Comparison of ENCODE assay signal across 7 mouse cellular contexts in genomic region chr12:82082596-82082995, GRCm38 (mm10).
A peak's percentile ranks its signal among the peaks of the same experiment; 100 is the strongest.
DNase-seq lines count a peak whose midpoint lies in the region; ATAC-seq and TF ChIP-seq lines count a peak whose summit lies in the region.
"Not testable (repeated sequence)": the region's sequence is repeated elsewhere in the genome, so short reads cannot be mapped to it uniquely, and the experiment has no call there.

No protein-coding gene starts in this region.

- TF ChIP-seq POLR2A in brain, embryonic 14.5 days (IDR thresholded peaks at IDR 0.05; ENCODE audit: borderline replicate concordance, extremely low read depth, insufficient read depth, insufficient read length, poor library complexity, severe bottlenecking); lung, adult 2 months (IDR thresholded peaks at IDR 0.05; ENCODE audit: borderline replicate concordance, extremely low read depth, low read depth, low read length): not testable (repeated sequence)

- not testable (repeated sequence) for H3K4me3 ChIP-seq in intestine, postnatal 0 days (ENCODE audit: low read depth, low read length); lung, adult 2 months (replicated peaks; ENCODE audit: extremely low read depth, low read depth, low read length)

- not testable (repeated sequence) for H3K27ac ChIP-seq in intestine, postnatal 0 days (ENCODE audit: low read depth, low read length)

- DNase-seq in B cell, adult 2 months = peak; percentile 38 to 50
- not testable (repeated sequence) for DNase-seq in brain, embryonic 14.5 days (ENCODE audit: low read depth); lung, adult 2 months
- peak; percentile 26 for DNase-seq in naive thymus-derived CD4-positive, alpha-beta T cell, adult 2 months (ENCODE audit: low read depth)
- DNase-seq in thymus, postnatal 0 days (ENCODE audit: low spot score) = peak; percentile 50
- DNase-seq in thymus, postnatal 4 days = peak; percentile 69

- H3K36me3 ChIP-seq in intestine, postnatal 0 days (ENCODE audit: control insufficient read depth, insufficient read depth) = not testable (repeated sequence)

- not testable (repeated sequence) for H3K4me1 ChIP-seq in intestine, postnatal 0 days (replicated peaks; ENCODE audit: control insufficient read depth, insufficient read depth, low read length); lung, adult 2 months (ENCODE audit: control insufficient read depth, insufficient read depth, low read length)

- H3K9ac ChIP-seq in intestine, postnatal 0 days (ENCODE audit: low read depth, low read length) = not testable (repeated sequence)

- H3K9me3 ChIP-seq in intestine, postnatal 0 days (ENCODE audit: control insufficient read depth) = not testable (repeated sequence)

- TF ChIP-seq CTCF in brain, embryonic 14.5 days (IDR thresholded peaks at IDR 0.05; ENCODE audit: borderline replicate concordance, extremely low read depth, insufficient read depth, insufficient read length) = peak; percentile 6; the same call in 1 of the 2 replicates
- TF ChIP-seq CTCF in intestine, postnatal 0 days (IDR thresholded peaks at IDR 0.05; ENCODE audit: low read depth) = 0 out of 2 replicates have a peak, but pooled peaks have one; percentile 12
- TF ChIP-seq CTCF in lung, adult 2 months (IDR thresholded peaks at IDR 0.05; ENCODE audit: insufficient read depth, low read length) = 0 out of 2 replicates have a peak, but pooled peaks have one; percentile 8

- H3K27me3 ChIP-seq in intestine, postnatal 0 days (replicated peaks; ENCODE audit: control insufficient read depth, insufficient read depth, low read length) = not testable (repeated sequence)

- WGBS in intestine, postnatal 0 days = 94% methylated on average over 4 of the region's 4 CpGs
- WGBS in lung, adult 2 months = 90% methylated on average over 4 of the region's 4 CpGs

- ATAC-seq in intestine, postnatal 0 days = not testable (repeated sequence)

- not testable (repeated sequence) for H3K4me2 ChIP-seq in intestine, postnatal 0 days (replicated peaks; ENCODE audit: low read depth)
